Mouse (Mus musculus): ENCODE results near the gene Mknk2.

Gene Mknk2

DNA sequence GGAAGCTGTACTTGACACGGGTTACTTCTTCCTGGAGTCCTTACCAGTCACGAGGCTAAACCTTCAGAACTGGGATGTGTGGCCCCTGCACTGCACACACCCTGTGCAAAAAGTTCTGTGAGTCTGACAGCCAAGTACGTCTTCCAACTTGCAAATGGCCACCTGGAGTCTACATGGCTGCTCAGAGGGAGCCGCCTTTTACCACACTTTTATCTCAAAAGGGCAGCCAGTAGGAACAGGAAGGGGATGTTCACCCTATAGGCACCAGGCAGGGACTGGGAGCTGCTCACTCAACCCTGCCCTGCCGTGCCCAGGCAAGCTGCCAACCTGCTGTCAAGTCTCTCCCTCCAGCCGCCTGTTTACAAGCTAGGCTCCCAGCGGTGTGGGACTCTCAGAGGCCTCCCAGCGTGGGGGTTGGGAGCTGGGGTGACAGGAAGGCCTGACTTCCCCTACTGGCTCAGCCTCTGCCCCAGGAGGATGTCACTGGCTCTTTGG lies at the start of gene Mknk2:
Gene Mknk2, minus strand, starts transcription at position 171 of the 495 bp plus-strand sequence.
- in situ Hi-C loops (cut with MboI), result no loop called here

DNA sequence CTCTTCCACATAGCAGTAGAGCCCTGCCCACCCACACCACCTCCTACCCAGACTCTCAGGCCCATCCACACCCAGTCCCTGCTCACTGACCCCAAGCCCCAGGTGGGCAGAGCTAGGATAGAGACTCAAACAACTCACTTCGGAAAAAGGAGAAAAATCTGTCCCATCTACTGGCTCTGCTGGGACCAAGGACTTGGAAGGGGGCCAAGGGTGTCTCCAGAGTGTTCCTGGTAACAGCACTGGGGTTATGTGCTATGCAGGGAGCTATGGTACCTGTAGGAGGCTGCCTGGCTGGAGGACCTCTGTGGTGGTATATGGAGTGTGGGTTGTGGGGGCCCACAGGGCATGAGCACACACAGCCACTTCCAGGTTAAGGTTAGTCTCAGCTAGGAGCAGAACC lies 39.4 kb upstream of the Mknk2 start:
- in situ Hi-C loops (cut with MboI), result no loop called here

DNA sequence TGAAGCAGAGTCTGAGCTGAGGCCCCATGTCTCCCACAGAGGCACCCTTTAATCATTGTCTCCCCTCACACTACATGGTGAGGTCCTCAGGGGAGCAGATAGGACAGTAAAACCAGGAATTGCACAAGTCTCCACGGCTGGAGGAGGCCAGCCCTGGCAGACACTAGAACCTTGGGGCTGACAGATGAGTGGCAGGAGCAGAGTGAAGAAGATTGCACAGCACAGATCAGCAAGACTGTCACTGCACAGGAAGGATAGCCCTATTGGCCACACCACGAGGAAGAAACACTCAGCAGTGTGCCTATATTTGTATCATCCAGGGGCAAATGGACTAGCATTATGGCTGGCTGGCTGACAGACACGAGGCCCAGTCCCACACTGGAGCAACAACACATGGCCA lies 32.9 kb upstream of the Mknk2 start:
- in situ Hi-C loops (cut with MboI), result no loop called here

DNA sequence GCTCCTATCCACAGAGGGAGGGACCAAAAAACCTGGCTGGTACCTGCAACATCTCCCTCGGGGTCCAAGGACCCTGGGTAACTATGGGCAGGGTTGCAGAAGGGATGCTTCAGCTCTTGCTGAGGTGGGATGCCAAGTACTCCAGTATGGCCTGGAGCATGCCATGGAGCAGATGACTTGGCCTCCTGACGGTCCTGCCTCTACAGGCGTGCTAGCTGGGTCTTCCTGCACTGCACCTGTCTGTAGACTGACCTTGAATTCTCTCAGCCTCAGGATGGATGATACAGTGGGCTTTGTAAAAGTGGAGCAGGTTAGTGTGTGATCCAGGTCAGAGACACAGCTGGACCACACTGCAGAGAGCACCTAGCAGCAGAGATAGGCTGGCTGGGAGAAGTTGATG lies 27.6 kb upstream of the Mknk2 start:
- in situ Hi-C loops (cut with MboI), result no loop called here

DNA sequence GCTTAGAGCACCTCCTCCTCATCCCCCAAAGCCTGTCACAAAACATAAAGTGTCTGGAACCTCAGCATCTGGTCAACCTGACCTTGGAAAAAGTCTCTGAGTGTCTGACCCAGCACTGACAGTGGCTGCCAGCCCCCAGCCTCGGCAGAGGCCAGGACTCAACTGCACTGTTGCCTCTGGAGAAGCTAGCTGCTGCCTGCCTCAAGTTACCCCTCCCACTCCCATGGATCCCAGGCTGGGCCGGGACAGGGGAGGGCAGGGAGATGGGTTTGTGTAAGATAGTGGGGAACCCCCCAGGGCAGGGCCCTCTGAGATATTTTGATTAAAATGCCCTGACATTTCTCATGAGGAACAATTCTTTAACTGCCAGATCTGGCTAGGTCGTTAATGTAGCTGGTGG lies 27.1 kb upstream of the Mknk2 start:
- in situ Hi-C loops (cut with MboI), result no loop called here

DNA sequence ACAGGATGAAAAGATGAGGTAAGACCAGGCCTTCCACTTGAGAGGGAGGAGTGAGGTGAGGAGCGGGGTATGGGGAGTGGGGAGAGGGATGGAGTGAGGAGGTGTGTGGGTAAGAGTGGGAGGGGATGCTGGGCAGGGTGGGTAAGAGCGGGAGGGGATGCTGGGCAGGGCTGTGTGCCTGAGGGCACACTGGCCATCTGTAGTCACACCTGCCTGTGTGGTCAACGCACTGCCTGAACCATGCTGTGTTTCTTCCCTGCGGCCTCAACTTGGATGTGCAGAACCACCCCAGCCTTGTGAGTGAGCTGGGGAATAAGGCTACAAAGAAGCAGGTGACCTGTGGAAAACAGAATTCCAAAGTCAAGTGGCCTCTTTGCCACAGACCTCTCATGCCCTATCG lies 26.5 kb upstream of the Mknk2 start:
- in situ Hi-C loops (cut with MboI), result loop anchor here (5.0 kb wide), 1 partner anchor 47 kb away; the partner anchor contains the start of gene Btbd2

DNA sequence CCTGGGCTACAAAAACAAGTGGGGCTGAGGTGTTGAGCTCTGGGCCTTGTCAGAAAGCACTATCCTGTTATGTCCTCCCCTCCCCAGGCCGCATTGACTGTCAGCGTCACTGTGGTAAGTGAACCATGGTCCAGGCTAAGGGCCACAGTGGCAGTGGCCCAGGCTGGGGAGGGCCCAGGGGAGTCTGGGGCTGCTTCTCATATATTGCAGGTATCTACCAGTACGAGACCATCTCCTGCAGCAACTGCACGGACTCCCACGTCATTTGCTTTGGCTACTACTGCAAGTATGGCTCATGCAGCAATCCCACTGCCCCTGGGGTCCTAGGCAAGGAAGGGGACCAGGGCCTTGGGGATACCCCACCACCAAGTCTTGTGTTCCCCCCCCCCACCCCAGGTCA lies 25.7 kb upstream of the Mknk2 start:
- in situ Hi-C loops (cut with MboI), result loop anchor here (5.0 kb wide), 1 partner anchor 46 kb away; the partner anchor contains the start of gene Btbd2

DNA sequence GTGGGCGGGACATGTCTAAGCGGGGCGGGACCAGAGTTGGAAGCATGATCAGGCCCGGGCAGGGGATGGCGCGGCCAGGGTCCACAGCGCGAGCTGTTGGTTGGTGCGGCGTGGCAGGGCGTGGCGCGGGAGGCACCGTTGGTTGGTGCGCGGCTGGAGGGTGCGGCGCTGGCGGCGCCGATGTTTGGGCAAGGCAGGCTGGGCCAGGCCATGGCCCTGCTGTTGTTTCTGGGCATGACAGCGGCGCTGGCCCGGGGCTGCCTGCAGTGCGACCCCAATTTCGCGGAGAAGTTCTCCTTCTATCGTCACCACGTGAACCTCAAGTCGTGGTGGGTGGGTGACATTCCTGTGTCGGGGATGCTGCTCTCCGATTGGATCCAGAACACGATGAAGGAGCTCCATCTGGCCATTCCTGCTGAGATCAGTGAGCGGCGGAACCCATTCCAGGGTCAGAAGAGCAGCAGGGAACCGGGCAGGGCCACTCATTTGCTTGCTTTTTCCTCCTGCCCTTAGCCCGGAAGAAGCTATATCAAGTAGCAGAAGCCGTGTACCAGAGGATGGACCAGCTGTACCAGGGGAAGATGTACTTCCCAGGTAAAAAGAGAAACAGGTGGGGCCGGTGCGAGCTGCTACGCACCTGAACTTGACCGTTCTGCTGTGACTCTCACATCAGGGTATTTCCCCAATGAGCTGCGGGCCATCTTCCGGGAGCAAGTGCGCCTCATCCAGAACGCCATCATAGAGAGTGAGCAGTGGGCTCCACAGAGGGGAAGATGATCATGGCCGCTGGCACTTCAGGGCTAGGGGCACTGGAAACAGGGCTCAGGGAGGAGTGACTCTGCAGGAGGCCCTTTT lies 24.9 kb upstream of the Mknk2 start:
- in situ Hi-C loops (cut with MboI), result loop anchor here (5.0 kb wide), 1 partner anchor 45 kb away; the partner anchor contains the start of gene Btbd2

DNA sequence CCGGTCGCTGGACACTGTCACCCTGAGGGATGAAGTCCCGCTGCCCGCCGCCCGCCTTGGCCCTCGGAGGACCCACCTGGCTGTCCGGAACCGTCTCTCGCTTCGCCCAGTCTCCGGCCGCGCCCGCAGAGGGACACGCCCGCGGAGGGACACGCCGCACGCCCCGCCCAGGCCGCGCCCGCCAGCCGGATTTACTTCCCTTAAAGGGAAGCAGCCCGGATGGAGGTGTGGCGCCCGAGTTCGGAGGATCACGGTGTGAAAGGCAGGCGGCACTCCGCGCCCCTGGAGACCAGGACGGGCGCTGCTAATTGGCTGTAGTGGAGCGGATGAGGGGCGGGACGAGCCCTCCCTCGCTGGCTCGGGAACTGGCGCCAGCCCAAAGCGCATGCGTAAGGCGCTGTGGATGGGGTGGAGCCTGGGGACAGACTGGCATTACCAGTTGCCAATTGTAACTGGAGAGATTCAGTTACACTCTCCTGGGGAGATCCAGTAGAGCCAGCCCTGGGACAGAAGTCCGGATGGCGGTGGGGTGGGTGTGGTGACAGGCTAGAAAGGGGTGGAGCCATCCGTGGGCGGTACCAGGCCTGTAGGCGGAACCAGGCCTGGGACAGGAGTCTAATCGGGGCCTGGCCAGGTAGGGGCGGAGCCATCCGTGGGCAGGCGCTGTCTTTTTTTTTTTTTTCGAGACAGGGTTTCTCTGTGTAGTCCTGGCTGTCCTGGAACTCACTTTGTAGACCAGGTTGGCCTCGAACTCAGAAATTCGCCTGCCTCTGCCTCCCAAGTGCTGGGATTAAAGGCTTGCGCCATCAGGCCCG lies 24.0 kb upstream of the Mknk2 start, which contains the start of the genes Mob3a and Izumo4:
Gene Mob3a, minus strand, starts transcription at position 257 of the 815 bp plus-strand sequence.
Gene Izumo4, plus strand, starts transcription at position 464 of the 815 bp plus-strand sequence.
- in situ Hi-C loops (cut with MboI), result loop anchor here (5.0 kb wide), 1 partner anchor 45 kb away; the partner anchor contains the start of gene Btbd2

DNA sequence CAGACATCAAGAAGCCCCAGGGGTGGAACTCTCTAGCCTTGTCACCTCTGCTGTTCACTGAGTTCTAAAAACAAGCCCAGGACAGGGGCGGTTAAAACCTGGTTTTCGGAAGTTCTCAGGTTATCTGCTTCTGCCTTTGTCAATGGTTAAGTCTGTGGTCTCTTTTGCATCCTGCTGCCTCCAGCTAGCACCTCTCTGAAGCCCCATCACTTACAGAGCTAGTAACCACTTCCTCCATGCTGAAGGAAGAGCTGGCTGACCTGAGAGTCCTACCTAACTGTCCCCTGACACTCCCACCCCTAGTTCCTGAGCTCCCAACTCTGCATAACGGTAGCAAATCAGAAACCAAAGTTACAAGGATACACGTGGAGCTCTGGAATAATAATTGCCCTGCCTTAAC lies 22.8 kb upstream of the Mknk2 start:
- in situ Hi-C loops (cut with MboI), result loop anchor here (5.0 kb wide), 1 partner anchor 43 kb away; the partner anchor contains the start of gene Btbd2

DNA sequence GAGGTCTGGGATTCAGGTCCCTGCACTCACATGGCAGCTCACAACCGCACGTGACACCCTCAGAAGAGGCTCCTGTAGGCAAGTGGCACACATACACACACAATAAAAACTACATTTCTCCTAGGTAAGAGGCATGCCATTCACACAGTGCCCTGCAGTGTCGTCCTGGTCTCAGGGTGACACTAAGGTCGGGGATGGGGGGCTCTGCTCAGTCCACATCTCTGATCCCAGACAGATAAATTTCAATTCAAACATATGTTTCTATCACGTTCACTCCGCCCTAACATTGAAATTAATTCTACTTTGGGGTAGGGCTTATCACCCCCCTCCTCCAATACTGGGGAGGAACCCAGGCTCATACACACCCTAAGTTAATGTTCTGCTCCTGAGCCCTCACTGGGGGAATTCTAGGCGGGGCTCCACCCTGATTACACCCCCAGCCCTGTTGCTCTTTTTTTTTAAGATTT lies 22.2 kb upstream of the Mknk2 start:
- in situ Hi-C loops (cut with MboI), result loop anchor here (5.0 kb wide), 1 partner anchor 43 kb away; the partner anchor contains the start of gene Btbd2

DNA sequence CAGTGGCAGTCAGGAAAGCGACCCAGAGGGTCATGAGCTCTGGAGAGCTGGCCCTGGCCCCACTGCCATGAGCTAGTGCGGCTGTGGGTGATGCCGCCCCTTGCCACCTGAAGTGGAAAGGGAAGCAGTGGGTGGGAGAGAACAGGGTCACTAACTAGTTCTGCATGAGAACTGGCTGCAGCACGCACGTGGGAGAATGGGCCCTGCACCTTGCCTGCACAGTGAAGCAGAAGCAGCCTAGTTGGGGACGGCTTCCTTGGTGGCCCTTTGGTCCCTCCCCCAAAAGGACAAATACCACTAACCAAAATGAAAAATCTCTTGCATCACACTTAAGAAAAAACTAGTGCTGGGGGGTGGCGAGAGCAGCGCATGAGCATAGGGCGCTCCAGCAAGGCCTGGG lies 20.7 kb upstream of the Mknk2 start:
- in situ Hi-C loops (cut with MboI), result no loop called here

DNA sequence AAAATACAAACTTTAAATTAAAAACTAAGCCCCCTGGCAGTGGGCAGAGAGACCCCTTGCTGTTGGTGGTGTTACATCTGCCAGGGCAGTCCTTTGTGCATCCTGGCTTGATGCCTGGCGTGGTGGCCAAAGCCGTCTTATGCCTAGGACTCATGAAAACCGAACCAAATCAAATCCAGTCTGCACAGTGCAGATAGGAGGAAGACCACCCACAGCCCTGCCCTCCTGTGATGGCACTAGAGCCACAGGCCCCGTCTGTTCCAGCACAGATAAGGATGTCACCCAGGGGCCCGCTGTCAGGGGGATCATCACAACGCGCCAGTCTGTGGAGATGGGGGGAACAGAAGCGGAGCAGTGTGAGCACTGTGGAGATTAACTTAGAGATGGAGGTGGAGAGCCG lies 19.9 kb upstream of the Mknk2 start:
- in situ Hi-C loops (cut with MboI), result no loop called here

DNA sequence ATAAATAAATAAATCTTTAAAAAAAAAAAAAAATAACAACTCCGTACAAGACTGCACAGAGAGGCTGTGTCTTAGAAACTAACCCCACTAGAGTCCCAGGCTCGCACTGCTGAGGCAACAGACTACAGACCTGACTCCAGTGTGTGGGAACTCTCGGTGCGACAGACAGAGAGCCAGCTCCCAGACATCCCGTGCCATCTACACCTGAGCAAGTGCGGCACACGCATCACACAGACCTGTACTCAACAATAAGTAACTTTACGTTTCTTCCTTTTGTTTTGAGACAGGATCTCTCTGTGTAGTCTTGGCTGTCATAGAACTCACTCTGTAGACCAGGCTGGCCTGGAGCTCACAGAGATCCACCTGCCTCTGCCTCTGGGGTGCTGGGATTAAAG lies 19.5 kb upstream of the Mknk2 start:
- in situ Hi-C loops (cut with MboI), result no loop called here

DNA sequence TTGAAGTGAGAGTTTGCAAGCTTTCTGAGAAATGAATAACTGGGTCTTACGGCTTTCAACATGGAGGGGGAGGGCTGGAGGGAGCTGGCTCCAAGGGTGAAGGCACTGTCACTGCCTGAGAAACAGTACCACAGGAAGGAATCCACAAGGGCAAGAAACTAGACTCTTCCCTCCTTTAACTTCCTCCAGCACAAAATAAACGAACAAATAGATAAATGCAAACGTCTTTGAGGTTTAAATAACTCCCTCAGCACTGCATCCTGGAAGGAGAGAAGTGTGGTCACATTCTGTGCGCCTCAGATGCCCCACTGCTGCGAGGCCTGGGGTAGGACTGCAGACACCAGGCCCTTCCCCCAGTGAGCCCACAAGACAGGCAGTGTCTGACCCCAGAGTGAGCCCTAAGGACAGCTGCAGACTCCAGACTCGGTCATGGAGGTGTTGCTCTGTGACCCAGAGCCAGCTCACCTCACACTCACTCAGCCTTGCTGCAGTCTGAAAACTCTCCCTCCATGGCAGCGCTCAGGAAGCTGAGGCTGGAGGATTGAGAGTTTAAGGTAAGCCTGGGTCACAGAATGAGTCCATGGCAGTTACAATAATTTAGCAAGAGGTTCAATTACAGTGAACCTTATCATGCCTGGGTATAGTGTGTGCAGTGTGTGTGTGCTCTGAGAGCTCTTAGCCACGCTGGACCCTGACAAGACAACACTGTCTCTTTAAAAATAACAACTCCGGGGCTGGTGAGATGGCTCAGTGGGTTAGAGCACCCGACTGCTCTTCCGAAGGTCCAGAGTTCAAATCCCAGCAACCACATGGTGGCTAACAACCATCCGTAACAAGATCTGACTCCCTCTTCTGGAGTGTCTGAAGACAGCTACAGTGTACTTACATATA lies 18.8 kb upstream of the Mknk2 start:
- in situ Hi-C loops (cut with MboI), result no loop called here

DNA sequence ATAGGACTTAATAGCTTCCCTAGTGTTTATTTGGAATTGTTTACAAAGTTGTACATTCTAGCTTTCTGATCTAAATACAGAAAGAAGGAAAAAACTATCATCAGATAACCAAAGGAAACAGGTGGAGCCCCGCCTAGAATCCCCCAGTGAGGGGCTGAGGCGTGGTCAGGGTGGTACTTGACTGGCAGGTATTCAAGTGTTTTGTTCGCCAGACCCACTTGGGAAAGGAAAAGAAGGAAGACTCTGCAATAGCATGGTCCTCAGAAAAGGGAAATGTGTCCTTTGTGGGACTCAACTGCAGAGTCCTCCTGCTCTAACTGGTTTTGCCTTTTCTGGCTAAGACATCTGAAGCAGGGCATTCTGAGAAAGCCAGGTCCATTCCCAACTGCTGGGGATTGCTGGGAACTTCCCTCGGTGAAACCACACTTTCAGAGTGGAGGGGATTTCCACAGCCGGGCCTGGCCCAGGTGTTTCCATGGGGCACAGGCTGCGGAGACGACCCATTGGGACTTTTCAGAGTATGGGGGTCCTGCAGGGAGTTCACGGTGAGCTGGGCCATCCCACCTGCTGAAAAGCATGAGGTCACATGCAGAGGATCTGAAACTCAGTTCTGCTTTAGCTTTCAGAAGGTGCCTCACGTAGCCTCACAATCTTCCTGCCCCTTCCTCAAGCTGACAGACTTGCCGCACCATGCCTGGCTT lies 18.0 kb upstream of the Mknk2 start:
- in situ Hi-C loops (cut with MboI), result no loop called here

DNA sequence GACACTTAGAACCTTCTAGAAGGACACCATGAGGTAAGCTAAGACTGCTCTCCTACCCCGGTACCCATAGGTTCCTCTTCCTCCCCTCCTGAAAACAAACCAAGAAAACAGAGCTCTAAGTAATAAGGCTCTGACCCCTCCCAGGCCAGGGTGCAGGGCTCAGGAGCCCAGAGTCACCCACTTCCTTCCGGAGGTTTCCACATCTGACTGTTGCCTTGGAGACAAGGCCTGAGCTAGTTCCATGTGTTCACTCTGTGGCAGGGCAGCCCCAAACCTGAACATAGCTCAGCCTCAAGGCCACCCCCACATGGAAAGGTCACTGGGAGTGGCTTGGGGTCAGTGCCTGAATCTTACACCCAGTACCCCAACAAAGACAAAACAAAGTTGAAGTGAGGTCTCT lies 17.3 kb upstream of the Mknk2 start:
- in situ Hi-C loops (cut with MboI), result no loop called here

DNA sequence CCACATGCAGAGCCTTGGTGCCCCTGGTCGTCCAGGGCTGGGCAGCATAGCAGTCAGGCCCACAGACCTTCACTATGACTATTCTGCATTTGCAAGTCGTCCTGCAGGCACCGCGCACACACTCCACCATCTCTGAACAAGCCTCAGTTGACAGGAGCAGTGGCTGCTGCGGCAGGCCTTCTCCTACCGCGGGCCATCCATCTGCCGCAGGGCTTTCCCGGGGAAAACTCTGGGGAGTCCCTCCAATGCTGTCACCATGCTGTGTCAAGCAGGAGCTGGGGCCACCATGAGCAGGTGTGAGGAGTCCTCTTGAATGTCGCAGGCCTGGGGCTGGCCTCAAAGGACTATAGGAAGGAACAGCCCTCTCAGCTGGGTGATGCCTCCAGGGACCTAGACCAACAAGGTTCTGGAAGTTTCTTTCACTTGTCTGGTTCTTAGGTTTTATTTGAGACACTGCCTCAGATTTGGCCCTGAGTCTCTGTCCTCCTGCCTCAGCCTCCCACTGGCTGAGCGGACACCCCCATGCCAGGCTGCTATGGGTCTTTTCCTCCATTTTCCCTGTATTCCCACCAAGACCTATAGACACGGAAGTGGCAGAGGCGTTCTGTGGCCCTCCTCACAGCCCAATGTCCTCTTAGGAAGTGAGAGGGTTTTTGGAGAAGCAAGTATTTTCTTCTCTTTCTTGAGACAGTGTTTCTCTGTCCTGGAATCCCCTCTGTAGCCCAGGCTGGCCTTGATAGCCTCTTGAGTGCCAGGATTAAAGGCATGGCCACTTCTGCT lies 16.4 kb upstream of the Mknk2 start:
- in situ Hi-C loops (cut with MboI), result no loop called here

DNA sequence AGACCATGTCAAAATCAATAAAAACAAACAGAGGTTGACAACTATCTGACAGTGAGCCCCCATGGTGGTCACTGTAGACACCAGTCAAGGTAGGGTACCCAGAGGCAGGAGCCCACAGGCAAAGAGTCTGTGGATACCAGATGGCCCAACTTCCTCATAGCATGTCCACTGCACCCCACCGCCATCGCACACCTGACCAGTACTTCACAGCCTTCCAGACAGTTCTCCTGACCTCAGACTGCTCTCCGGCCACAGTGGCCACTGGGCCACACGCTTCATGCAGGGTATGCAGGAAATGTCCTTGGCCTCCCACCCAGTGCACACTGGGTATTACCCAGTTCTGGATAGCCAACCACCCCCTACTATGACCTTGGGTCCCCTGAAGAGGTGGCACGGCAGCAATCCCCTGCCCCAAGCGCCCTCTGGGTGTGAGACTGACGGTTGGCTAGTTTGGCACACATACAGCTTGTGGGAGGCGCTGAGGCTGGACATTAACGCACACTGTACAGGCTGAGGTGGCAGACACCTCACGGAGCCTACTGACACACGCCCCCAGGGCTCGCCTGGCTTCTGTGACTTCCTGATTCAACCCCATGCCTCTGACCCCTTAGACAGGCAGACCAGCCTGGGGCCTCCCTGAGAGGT lies 15.6 kb upstream of the Mknk2 start:
- in situ Hi-C loops (cut with MboI), result no loop called here
